8 mouse cellular contexts compared by ENCODE assay signal in the genomic region with DNA sequence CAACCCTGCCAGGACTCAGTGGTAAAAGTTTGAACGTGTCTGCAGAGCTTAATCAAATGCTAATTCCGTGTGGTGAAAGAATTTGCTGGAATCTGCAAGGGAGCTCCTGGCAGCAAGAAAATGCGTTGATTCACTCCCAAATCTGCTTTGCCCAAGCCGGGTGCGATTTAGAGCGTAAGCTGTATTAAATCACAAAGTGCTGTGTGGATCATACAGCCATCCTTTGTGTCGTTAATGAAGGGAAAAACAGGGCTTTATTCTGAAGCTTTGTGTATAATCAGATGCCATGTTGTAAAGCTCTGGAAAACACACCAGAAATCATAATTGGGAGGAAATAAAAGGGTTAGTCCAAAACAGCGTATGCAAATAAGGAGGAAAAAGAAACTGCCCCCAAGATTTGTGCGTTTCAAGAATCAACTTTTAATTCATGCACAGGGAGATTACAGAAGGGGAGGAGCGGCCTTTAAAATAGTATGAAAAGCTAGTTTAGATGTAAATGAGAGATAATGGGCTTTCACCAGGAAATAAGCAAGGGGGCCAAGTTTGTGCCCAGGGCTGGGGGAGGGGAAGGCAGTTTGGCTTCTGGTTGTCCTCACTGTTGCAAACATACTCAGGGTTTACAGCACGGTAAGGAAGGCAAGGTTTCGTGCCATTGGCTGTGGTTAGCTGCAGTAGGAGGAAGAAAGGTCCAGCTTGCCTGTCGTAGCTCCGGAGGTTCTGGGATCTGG.
A peak's percentile ranks its signal among the peaks of the same experiment; 100 is the strongest.
DNase-seq lines count a peak whose midpoint lies in the region; ATAC-seq and TF ChIP-seq lines count a peak whose summit lies in the region.

No protein-coding gene starts in this region.

- ATAC-seq in heart, embryonic 11.5 days (replicated peaks; ENCODE audit: insufficient number of reproducible peaks, low FRiP score, low TSS enrichment): no peak
- no peak for ATAC-seq in hindbrain, embryonic 13.5 days (ENCODE audit: low FRiP score)
- no peak for ATAC-seq in limb, embryonic 11.5 days (ENCODE audit: insufficient number of reproducible peaks, low FRiP score, low TSS enrichment, low read depth)
- ATAC-seq in stomach, embryonic 14.5 days (ENCODE audit: insufficient number of reproducible peaks, insufficient read depth, low FRiP score, low read depth): no peak
- ATAC-seq in cerebellum, adult (ENCODE audit: insufficient number of reproducible peaks, low FRiP score, low TSS enrichment): no peak

- H3K36me3 ChIP-seq in heart, embryonic 11.5 days (ENCODE audit: control insufficient read depth, insufficient read depth, low read length): no peaks in the 10 kb centered on the region
- H3K36me3 ChIP-seq in hindbrain, embryonic 13.5 days: no peaks in the 10 kb centered on the region
- H3K36me3 ChIP-seq in limb, embryonic 11.5 days (ENCODE audit: control insufficient read depth, insufficient read depth, low read length): no peaks in the 10 kb centered on the region
- H3K36me3 ChIP-seq in stomach, embryonic 14.5 days (ENCODE audit: control insufficient read depth, insufficient read depth, low read length): no peaks in the 10 kb centered on the region

- H3K27ac ChIP-seq in heart, embryonic 11.5 days (ENCODE audit: low read depth, low read length): no peak overlapping the region
- peak overlapping the region; percentile 44 for H3K27ac ChIP-seq in hindbrain, embryonic 13.5 days
- no peak overlapping the region for H3K27ac ChIP-seq in limb, embryonic 11.5 days (replicated peaks; ENCODE audit: low read depth, low read length)
- H3K27ac ChIP-seq in stomach, embryonic 14.5 days (ENCODE audit: low read length): no peak overlapping the region

- H3K4me2 ChIP-seq in heart, embryonic 11.5 days: peak overlapping the region; percentile 58
- H3K4me2 ChIP-seq in hindbrain, embryonic 13.5 days: peak overlapping the region; percentile 44
- H3K4me2 ChIP-seq in limb, embryonic 11.5 days (ENCODE audit: low read depth, severe bottlenecking): peak overlapping the region; percentile 36; the same call in 1 of the 2 replicates
- peak overlapping the region; percentile 31; the same call in 1 of the 2 replicates for H3K4me2 ChIP-seq in stomach, embryonic 14.5 days (replicated peaks; ENCODE audit: low read depth, low read length)

- H3K27me3 ChIP-seq in heart, embryonic 11.5 days (ENCODE audit: control insufficient read depth, insufficient read depth, low read length): no peaks in the 10 kb centered on the region
- 0 out of 2 replicates have a peak, but pooled peaks cover 3% of the 10 kb centered on the region for H3K27me3 ChIP-seq in hindbrain, embryonic 13.5 days
- H3K27me3 ChIP-seq in limb, embryonic 11.5 days (ENCODE audit: control insufficient read depth, insufficient read depth, low read length): 0 out of 2 replicates have a peak, but pooled peaks cover 2% of the 10 kb centered on the region
- no peaks in the 10 kb centered on the region for H3K27me3 ChIP-seq in stomach, embryonic 14.5 days (ENCODE audit: control insufficient read depth, insufficient read depth, low read length)

- no peak for TF ChIP-seq POLR2A in lung, adult 2 months (IDR thresholded peaks at IDR 0.05; ENCODE audit: borderline replicate concordance, extremely low read depth, low read depth, low read length)

- peak overlapping the region; percentile 19; the same call in 1 of the 2 replicates for H3K4me3 ChIP-seq in heart, embryonic 11.5 days (ENCODE audit: low read depth, low read length)
- H3K4me3 ChIP-seq in hindbrain, embryonic 13.5 days: 0 out of 2 replicates have a peak overlapping the region, but pooled peaks have one; percentile 7
- H3K4me3 ChIP-seq in limb, embryonic 11.5 days (ENCODE audit: low read depth, low read length): no peak overlapping the region
- H3K4me3 ChIP-seq in stomach, embryonic 14.5 days (ENCODE audit: low read depth, low read length): peak overlapping the region; percentile 2; the same call in 1 of the 2 replicates
- H3K4me3 ChIP-seq in lung, adult 2 months (replicated peaks; ENCODE audit: extremely low read depth, low read depth, low read length): no peak overlapping the region

- no peak overlapping the region; the same call in 1 of the 2 replicates for H3K9ac ChIP-seq in heart, embryonic 11.5 days (ENCODE audit: low read depth, low read length)
- no peak overlapping the region for H3K9ac ChIP-seq in hindbrain, embryonic 13.5 days
- peak overlapping the region; percentile 37; the same call in 1 of the 2 replicates for H3K9ac ChIP-seq in limb, embryonic 11.5 days (ENCODE audit: low read length)
- no peak overlapping the region for H3K9ac ChIP-seq in stomach, embryonic 14.5 days (replicated peaks; ENCODE audit: low read depth, low read length)

- no peaks in the 10 kb centered on the region for H3K4me1 ChIP-seq in heart, embryonic 11.5 days (ENCODE audit: control insufficient read depth, insufficient read depth, low read length)
- peaks cover 11% of the 10 kb centered on the region for H3K4me1 ChIP-seq in hindbrain, embryonic 13.5 days (replicated peaks)
- H3K4me1 ChIP-seq in limb, embryonic 11.5 days (ENCODE audit: control insufficient read depth, insufficient read depth, low read length): no peaks in the 10 kb centered on the region
- no peaks in the 10 kb centered on the region for H3K4me1 ChIP-seq in stomach, embryonic 14.5 days (ENCODE audit: control insufficient read depth, insufficient read depth, low read length)
- no peaks in the 10 kb centered on the region for H3K4me1 ChIP-seq in lung, adult 2 months (ENCODE audit: control insufficient read depth, insufficient read depth, low read length)

- TF ChIP-seq CTCF in lung, adult 2 months (IDR thresholded peaks at IDR 0.05; ENCODE audit: insufficient read depth, low read length): no peak

- intact Hi-C loops in heart, postnatal 36 days (cut with DNase I): loop anchor here (2.0 to 10.0 kb wide), 3 partner anchors 373 to 621 kb away; no protein-coding TSS in a partner anchor

- H3K9me3 ChIP-seq in heart, embryonic 11.5 days (replicated peaks; ENCODE audit: control insufficient read depth, low read length): no peaks in the 10 kb centered on the region
- no peaks in the 10 kb centered on the region for H3K9me3 ChIP-seq in hindbrain, embryonic 13.5 days
- no peaks in the 10 kb centered on the region for H3K9me3 ChIP-seq in limb, embryonic 11.5 days (ENCODE audit: control insufficient read depth, low read length)
- no peaks in the 10 kb centered on the region for H3K9me3 ChIP-seq in stomach, embryonic 14.5 days (ENCODE audit: control insufficient read depth, low read depth, low read length)

- no peak for DNase-seq in heart, postnatal 36 days
- DNase-seq in ES-CJ7 (ENCODE audit: low read depth, low spot score): peak; percentile 3
- DNase-seq in limb, embryonic 11.5 days (ENCODE audit: low spot score): peak; percentile 26
- no peak for DNase-seq in lung, adult 2 months

- 21% methylated on average over 14 of the region's 14 CpGs for WGBS in heart, embryonic 11.5 days (ENCODE audit: insufficient replicate concordance)
- WGBS in hindbrain, embryonic 13.5 days: 19% methylated on average over 14 of the region's 14 CpGs
- 18% methylated on average over 14 of the region's 14 CpGs for WGBS in limb, embryonic 11.5 days
- 28% methylated on average over 14 of the region's 14 CpGs for WGBS in stomach, embryonic 14.5 days
- WGBS in lung, adult 2 months: 33% methylated on average over 14 of the region's 14 CpGs

Comparison
In these comparisons a context has a peak if more than half of its experiments do, and no peak if none do; other contexts are left out.
1. H3K4me3 ChIP-seq: peak in heart, embryonic 11.5 days (single experiment), hindbrain, embryonic 13.5 days (single experiment) and stomach, embryonic 14.5 days (single experiment); none in limb, embryonic 11.5 days (single experiment) and lung, adult 2 months (single experiment).
2. DNase-seq: peak in ES-CJ7 (single experiment) and limb, embryonic 11.5 days (single experiment); none in heart, postnatal 36 days (0 of 2) and lung, adult 2 months (single experiment).
3. Peak in every context shown above with its lines, with median percentiles within 50 percentile points of each other: H3K4me2 ChIP-seq.